Mouse (Mus musculus): Measurements from ENCODE around the gene Selenos. TPM values are rescaled to one million over a fixed set of nuclear protein-coding genes. Genes with fewer than 3 reads are reported as not detected.
"Not testable (repeated sequence)": the region's sequence is repeated elsewhere in the genome, so short reads cannot be mapped to it uniquely, and the experiment has no call there.

Selenos gene
- polyA plus RNA-seq, 1 experiment from 2014 or later: 94.9 TPM

- no peak overlapping the region for H3K4me3 ChIP-seq (ENCODE audit: low read length)
- no peaks in the 10 kb centered on the region for H3K9me3 ChIP-seq (ENCODE audit: control insufficient read depth, low read length)
- H3K4me1 ChIP-seq (ENCODE audit: control insufficient read depth, insufficient read depth, low read depth, low read length): peaks cover 22% of the 10 kb centered on the region
- H3K27me3 ChIP-seq (replicated peaks; ENCODE audit: control insufficient read depth, insufficient read depth, low read length): no peaks in the 10 kb centered on the region; the same call in 1 of the 2 replicates
- H3K9ac ChIP-seq (ENCODE audit: low read depth, low read length): no peak overlapping the region
- H3K36me3 ChIP-seq (ENCODE audit: control insufficient read depth, insufficient read depth, low read length): no peaks in the 10 kb centered on the region
- 63% methylated on average over 17 of the region's 17 CpGs for WGBS
- no peak overlapping the region for H3K27ac ChIP-seq (ENCODE audit: low read depth, low read length)
- ATAC-seq: no peak
- H3K4me2 ChIP-seq (ENCODE audit: low read length): no peak overlapping the region
These were observed 32.2 kb upstream of the Selenos start for GRCm38 (mm10) chr7:66046921-66047918.

GRCm38 (mm10) chr7:66047975-66048374 is 31.5 kb upstream of the Selenos start:
- H3K27me3 ChIP-seq (replicated peaks; ENCODE audit: control insufficient read depth, insufficient read depth, low read length): no peaks in the 10 kb centered on the region; the same call in 1 of the 2 replicates

GRCm38 (mm10) chr7:66048446-66049230 is 30.8 kb upstream of the Selenos start:
- ATAC-seq: no peak
- Histone ChIP-seq H3K4me1 (ENCODE audit: control insufficient read depth, insufficient read depth, low read depth, low read length) (peaks cover 22% of the 10 kb centered on the region), H3K9ac (ENCODE audit: low read depth, low read length) (no peak overlapping the region), H3K27me3 (replicated peaks; ENCODE audit: control insufficient read depth, insufficient read depth, low read length) (no peaks in the 10 kb centered on the region; the same call in 1 of the 2 replicates), H3K36me3 (ENCODE audit: control insufficient read depth, insufficient read depth, low read length) (no peaks in the 10 kb centered on the region), H3K4me3 (ENCODE audit: low read length) (no peak overlapping the region), H3K4me2 (ENCODE audit: low read length) (no peak overlapping the region), H3K27ac (ENCODE audit: low read depth, low read length) (no peak overlapping the region), H3K9me3 (ENCODE audit: control insufficient read depth, low read length) (no peaks in the 10 kb centered on the region)
- 83% methylated on average over 12 of the region's 12 CpGs for WGBS

More at GRCm38 (mm10) chr7:66047975-66048374, 31.5 kb upstream of the Selenos start:
- ATAC-seq: no peak
- no peaks in the 10 kb centered on the region for H3K9me3 ChIP-seq (ENCODE audit: control insufficient read depth, low read length)
- H3K9ac ChIP-seq (ENCODE audit: low read depth, low read length): no peak overlapping the region
- no peak overlapping the region for H3K4me3 ChIP-seq (ENCODE audit: low read length)
- H3K4me2 ChIP-seq (ENCODE audit: low read length): no peak overlapping the region
- H3K27ac ChIP-seq (ENCODE audit: low read depth, low read length): no peak overlapping the region
- H3K36me3 ChIP-seq (ENCODE audit: control insufficient read depth, insufficient read depth, low read length): no peaks in the 10 kb centered on the region
- 71% methylated on average over 4 of the region's 4 CpGs for WGBS
- H3K4me1 ChIP-seq (ENCODE audit: control insufficient read depth, insufficient read depth, low read depth, low read length): peaks cover 22% of the 10 kb centered on the region

GRCm38 (mm10) chr7:66053946-66054483 is 25.4 kb upstream of the Selenos start:
- H3K9ac ChIP-seq (ENCODE audit: low read depth, low read length): no peak overlapping the region
- no peak for ATAC-seq
- H3K27me3 ChIP-seq (replicated peaks; ENCODE audit: control insufficient read depth, insufficient read depth, low read length): peaks cover 4% of the 10 kb centered on the region; the same call in 1 of the 2 replicates
- WGBS: 84% methylated on average over 4 of the region's 4 CpGs
- H3K9me3 ChIP-seq (ENCODE audit: control insufficient read depth, low read length): no peaks in the 10 kb centered on the region
- no peaks in the 10 kb centered on the region for H3K4me1 ChIP-seq (ENCODE audit: control insufficient read depth, insufficient read depth, low read depth, low read length)
- H3K4me3 ChIP-seq (ENCODE audit: low read length): no peak overlapping the region
- H3K4me2 ChIP-seq (ENCODE audit: low read length): no peak overlapping the region
- no peaks in the 10 kb centered on the region for H3K36me3 ChIP-seq (ENCODE audit: control insufficient read depth, insufficient read depth, low read length)
- no peak overlapping the region for H3K27ac ChIP-seq (ENCODE audit: low read depth, low read length)

- H3K27ac ChIP-seq (ENCODE audit: low read depth, low read length); H3K9me3 ChIP-seq (ENCODE audit: control insufficient read depth, low read length); H3K4me1 ChIP-seq (ENCODE audit: control insufficient read depth, insufficient read depth, low read depth, low read length); H3K4me3 ChIP-seq (ENCODE audit: low read length); H3K27me3 ChIP-seq (replicated peaks; ENCODE audit: control insufficient read depth, insufficient read depth, low read length); ATAC-seq; H3K9ac ChIP-seq (ENCODE audit: low read depth, low read length); H3K4me2 ChIP-seq (ENCODE audit: low read length); H3K36me3 ChIP-seq (ENCODE audit: control insufficient read depth, insufficient read depth, low read length): not testable (repeated sequence)
- WGBS: 11% methylated on average over 2 of the region's 2 CpGs
These were observed 24.1 kb upstream of the Selenos start for GRCm38 (mm10) chr7:66055356-66055755.

GRCm38 (mm10) chr7:66058703-66059102 is 20.7 kb upstream of the Selenos start, which contains the start of gene Snrpa1:
TSS of gene Snrpa1 (plus strand) at chr7:66059003.
- peak within 1 kb of the TSS; percentile 80 for H3K4me2 ChIP-seq (ENCODE audit: low read length)
- WGBS: 82% methylated on average over 1 of the region's 1 CpGs
- no peak for ATAC-seq
- 0 out of 2 replicates have a peak within 1 kb of the TSS, but pooled peaks have one; percentile 71 for H3K9ac ChIP-seq (ENCODE audit: low read depth, low read length)
- H3K27me3 ChIP-seq (replicated peaks; ENCODE audit: control insufficient read depth, insufficient read depth, low read length): peaks cover 4% of the 10 kb centered on the region; the same call in 1 of the 2 replicates
- no peak within 1 kb of the TSS for H3K27ac ChIP-seq (ENCODE audit: low read depth, low read length)
- H3K36me3 ChIP-seq (ENCODE audit: control insufficient read depth, insufficient read depth, low read length): no peaks in the 10 kb centered on the region; the same call in 1 of the 2 replicates
- H3K4me1 ChIP-seq (ENCODE audit: control insufficient read depth, insufficient read depth, low read depth, low read length): peaks cover 16% of the 10 kb centered on the region
- peak within 1 kb of the TSS; percentile 57 for H3K4me3 ChIP-seq (ENCODE audit: low read length)
- H3K9me3 ChIP-seq (ENCODE audit: control insufficient read depth, low read length): no peaks in the 10 kb centered on the region

GRCm38 (mm10) chr7:66060066-66060956 is 19.1 kb upstream of the Selenos start:
- Histone ChIP-seq H3K27me3 (replicated peaks; ENCODE audit: control insufficient read depth, insufficient read depth, low read length) (peaks cover 4% of the 10 kb centered on the region; the same call in 1 of the 2 replicates), H3K36me3 (ENCODE audit: control insufficient read depth, insufficient read depth, low read length) (no peaks in the 10 kb centered on the region; the same call in 1 of the 2 replicates), H3K4me2 (ENCODE audit: low read length) (peak overlapping the region; percentile 97), H3K9me3 (ENCODE audit: control insufficient read depth, low read length) (no peaks in the 10 kb centered on the region), H3K4me3 (ENCODE audit: low read length) (peak overlapping the region; percentile 57), H3K4me1 (ENCODE audit: control insufficient read depth, insufficient read depth, low read depth, low read length) (peaks cover 16% of the 10 kb centered on the region), H3K27ac (ENCODE audit: low read depth, low read length) (peak overlapping the region; percentile 74; the same call in 1 of the 2 replicates), H3K9ac (ENCODE audit: low read depth, low read length) (peak overlapping the region; percentile 71)
- under 1% methylated on average over 61 of the region's 64 CpGs for WGBS
- peak; percentile 96 for ATAC-seq

- WGBS: 3% methylated on average over 14 of the region's 14 CpGs
- no peaks in the 10 kb centered on the region for H3K9me3 ChIP-seq (ENCODE audit: control insufficient read depth, low read length)
- no peak for ATAC-seq
These were observed 18.4 kb upstream of the Selenos start for GRCm38 (mm10) chr7:66061057-66061456.

More at GRCm38 (mm10) chr7:66061057-66061456, 18.4 kb upstream of the Selenos start:
- no peak overlapping the region for H3K27ac ChIP-seq (ENCODE audit: low read depth, low read length)
- H3K9ac ChIP-seq (ENCODE audit: low read depth, low read length): peak overlapping the region; percentile 71
- peaks cover 16% of the 10 kb centered on the region for H3K4me1 ChIP-seq (ENCODE audit: control insufficient read depth, insufficient read depth, low read depth, low read length)
- peaks cover 4% of the 10 kb centered on the region; the same call in 1 of the 2 replicates for H3K27me3 ChIP-seq (replicated peaks; ENCODE audit: control insufficient read depth, insufficient read depth, low read length)
- peaks cover 3% of the 10 kb centered on the region; the same call in 1 of the 2 replicates for H3K36me3 ChIP-seq (ENCODE audit: control insufficient read depth, insufficient read depth, low read length)
- peak overlapping the region; percentile 57 for H3K4me3 ChIP-seq (ENCODE audit: low read length)
- peak overlapping the region; percentile 97 for H3K4me2 ChIP-seq (ENCODE audit: low read length)

Data from hindbrain, embryonic 16.5 days (tissue).